Mouse (Mus musculus) lung, adult 2 months (tissue): ENCODE data around the gene Cdca7l. TPM values are rescaled to one million over a fixed set of nuclear protein-coding genes. Genes with fewer than 3 reads are reported as not detected.
A peak's percentile ranks its signal among the peaks of the same experiment; 100 is the strongest.
"Not testable (repeated sequence)": the region's sequence is repeated elsewhere in the genome, so short reads cannot be mapped to it uniquely, and the experiment has no call there.

Source experiments
- DNase-seq: peaks from one replicate; pipeline ENCODE4 v3.0.0; 2022
- H3K4me1 ChIP-seq: fragments of 200-500 bp; 2 replicates; pipeline ENCODE4 v1.6.1; 2011; ENCODE audit warnings: low read length; ENCODE audit not compliant: control insufficient read depth, insufficient read depth
- H3K4me3 ChIP-seq: fragments of 200-500 bp; replicated peaks from 2 replicates; pipeline ENCODE3; 2011; ENCODE audit warnings: low read depth, mild to moderate bottlenecking, control low read depth, low read length; ENCODE audit errors: extremely low read depth
- CTCF ChIP-seq: fragments of 200-500 bp; IDR thresholded peaks from 2 replicates; pipeline ENCODE4 v1.5.1; 2011; ENCODE audit warnings: mild to moderate bottlenecking, low read length, control low read depth; ENCODE audit not compliant: insufficient read depth
- POLR2A ChIP-seq: fragments of 200-500 bp; IDR thresholded peaks from 2 replicates; pipeline ENCODE4 v1.6.1; 2011; ENCODE audit warnings: low read depth, mild to moderate bottlenecking, control low read depth, low read length, borderline replicate concordance; ENCODE audit errors: extremely low read depth
- WGBS: fragments of 180-500 bp; shearing (Covaris S2); methylation state at CpG from one replicate; pipeline ENCODE4 v1.1.7; 2018; 5-methylcytosine and 5-hydroxymethylcytosine counted together
- polyA plus RNA-seq: library from polyadenylated mRNA; depleted of rRNA; stranded (reverse); fragments of >200 nt; gene quantifications from 2 replicates; pipeline ENCODE4 v1.2.3, GENCODE M21; 2012; rRNA removed

The Cdca7l gene
- 2.1 and 2.6 TPM in 2 replicates for polyA plus RNA-seq

GRCm38 (mm10) chr12:117803989-117804388, at the start of gene Cdca7l:
Gene Cdca7l (plus strand): TSS chr12:117804289.
- not testable (repeated sequence) for DNase-seq, H3K4me1 ChIP-seq, H3K4me3 ChIP-seq
- WGBS, result 89% methylated on average over 2 of the region's 6 CpGs

- Histone ChIP-seq H3K4me3 (no peak overlapping the region), H3K4me1 (peaks cover 14% of the 10 kb centered on the region)
- no peak for DNase-seq
- no peak for TF ChIP-seq POLR2A
- TF ChIP-seq CTCF, result no peak
- WGBS, result 25% methylated on average over 7 of the region's 7 CpGs
Measured at GRCm38 (mm10) chr12:117756010-117756409, 48.1 kb upstream of the Cdca7l start.

- TF ChIP-seq CTCF, result no peak
- TF ChIP-seq POLR2A, result no peak
- DNase-seq, result no peak
- Histone ChIP-seq H3K4me1 (peaks cover 13% of the 10 kb centered on the region), H3K4me3 (no peak overlapping the region)
- 44% methylated on average over 5 of the region's 5 CpGs for WGBS
Measured at GRCm38 (mm10) chr12:117760373-117760772, 43.7 kb upstream of the Cdca7l start.

- Histone ChIP-seq H3K4me1 (peaks cover 11% of the 10 kb centered on the region), H3K4me3 (no peak overlapping the region)
- DNase-seq, result no peak
- TF ChIP-seq CTCF (no peak), POLR2A (no peak)
Measured at GRCm38 (mm10) chr12:117760846-117761245, 43.2 kb upstream of the Cdca7l start.

GRCm38 (mm10) chr12:117761698-117762097, 42.4 kb upstream of the Cdca7l start:
- WGBS, result 33% methylated on average over 1 of the region's 1 CpGs
- H3K4me3 ChIP-seq, result no peak overlapping the region
- no peak for DNase-seq
- TF ChIP-seq CTCF (no peak), POLR2A (no peak)
- peaks cover 9% of the 10 kb centered on the region for H3K4me1 ChIP-seq

GRCm38 (mm10) chr12:117763247-117763646, 40.8 kb upstream of the Cdca7l start:
- 43% methylated on average over 3 of the region's 3 CpGs for WGBS
- DNase-seq, result no peak
- TF ChIP-seq CTCF, result no peak
- TF ChIP-seq POLR2A, result no peak
- peaks cover 9% of the 10 kb centered on the region for H3K4me1 ChIP-seq
- no peak overlapping the region for H3K4me3 ChIP-seq

GRCm38 (mm10) chr12:117764839-117765238, 39.2 kb upstream of the Cdca7l start:
- Histone ChIP-seq H3K4me1 (peaks cover 9% of the 10 kb centered on the region), H3K4me3 (no peak overlapping the region)
- TF ChIP-seq POLR2A (no peak), CTCF (peak; percentile 52)
- WGBS, result 8% methylated on average over 7 of the region's 7 CpGs
- no peak for DNase-seq

- H3K4me1 ChIP-seq, result peaks cover 3% of the 10 kb centered on the region; the same call in 1 of the 2 replicates
- H3K4me3 ChIP-seq, result no peak overlapping the region
- TF ChIP-seq CTCF, result peak; percentile 84
- TF ChIP-seq POLR2A, result no peak
- WGBS, result 3% methylated on average over 5 of the region's 5 CpGs
- DNase-seq, result peak; percentile 68
Measured at GRCm38 (mm10) chr12:117769113-117769512, 35.0 kb upstream of the Cdca7l start.

- no peaks in the 10 kb centered on the region for H3K4me1 ChIP-seq
- WGBS, result 54% methylated on average over 2 of the region's 2 CpGs
- TF ChIP-seq POLR2A (no peak), CTCF (no peak)
- no peak overlapping the region for H3K4me3 ChIP-seq
- DNase-seq, result no peak
Measured at GRCm38 (mm10) chr12:117770211-117770610, 33.9 kb upstream of the Cdca7l start.

GRCm38 (mm10) chr12:117771156-117771555, 32.9 kb upstream of the Cdca7l start:
- no peak for TF ChIP-seq CTCF
- TF ChIP-seq POLR2A, result no peak
- WGBS, result 93% methylated on average over 4 of the region's 4 CpGs
- H3K4me1 ChIP-seq, result no peaks in the 10 kb centered on the region
- DNase-seq, result no peak
- no peak overlapping the region for H3K4me3 ChIP-seq

- H3K4me3 ChIP-seq, result no peak overlapping the region
- peak; percentile 66 for DNase-seq
- H3K4me1 ChIP-seq, result no peaks in the 10 kb centered on the region
- 1% methylated on average over 2 of the region's 2 CpGs for WGBS
- TF ChIP-seq CTCF (peak; percentile 65), POLR2A (no peak)
Measured at GRCm38 (mm10) chr12:117772638-117773037, 31.5 kb upstream of the Cdca7l start.

GRCm38 (mm10) chr12:117776841-117777240, 27.2 kb upstream of the Cdca7l start:
- Histone ChIP-seq H3K4me1 (no peaks in the 10 kb centered on the region), H3K4me3 (no peak overlapping the region)
- no peak for TF ChIP-seq CTCF
- no peak for TF ChIP-seq POLR2A
- WGBS, result 51% methylated on average over 5 of the region's 5 CpGs
- no peak for DNase-seq
